Mouse (Mus musculus) embryonic facial prominence, embryonic 13.5 days (tissue): ENCODE measurements around the gene Cd81. TPM values are rescaled to one million over a fixed set of nuclear protein-coding genes. Genes with fewer than 3 reads are reported as not detected.

Experiments used
- ATAC-seq: fragments of 200-750 bp; cut with Nextera tagmentation; 2 replicates; pipeline ENCODE4 v1.8.0; 2017; ENCODE audit warnings: low read depth; ENCODE audit not compliant: insufficient number of reproducible peaks, insufficient read depth, low FRiP score, low TSS enrichment
- H3K27ac ChIP-seq: fragments of 300-500 bp; sonication (generic); 2 replicates; pipeline ENCODE4 v1.5.1; 2015; ENCODE audit warnings: moderate library complexity, mild to moderate bottlenecking, inconsistent platforms
- H3K27me3 ChIP-seq: fragments of 300-500 bp; sonication (generic); 2 replicates; pipeline ENCODE4 v1.6.1; 2015; ENCODE audit warnings: mild to moderate bottlenecking, inconsistent platforms
- H3K36me3 ChIP-seq: fragments of 300-500 bp; sonication (generic); 2 replicates; pipeline ENCODE4 v1.6.1; 2015; ENCODE audit warnings: mild to moderate bottlenecking, inconsistent platforms
- H3K4me1 ChIP-seq: fragments of 300-500 bp; sonication (generic); 2 replicates; pipeline ENCODE4 v1.6.1; 2015; ENCODE audit warnings: inconsistent platforms
- H3K4me2 ChIP-seq: fragments of 300-500 bp; sonication (generic); 2 replicates; pipeline ENCODE4 v1.6.1; 2015; ENCODE audit warnings: moderate library complexity, mild to moderate bottlenecking, inconsistent platforms
- H3K4me3 ChIP-seq: fragments of 300-500 bp; sonication (generic); 2 replicates; pipeline ENCODE4 v1.5.1; 2015; ENCODE audit warnings: mild to moderate bottlenecking, inconsistent platforms
- H3K9ac ChIP-seq: fragments of 300-500 bp; sonication (generic); 2 replicates; pipeline ENCODE4 v1.6.1; 2015; ENCODE audit warnings: mild to moderate bottlenecking, inconsistent platforms
- H3K9me3 ChIP-seq: fragments of 300-500 bp; sonication (generic); 2 replicates; pipeline ENCODE4 v1.6.1; 2016; ENCODE audit warnings: inconsistent platforms
- WGBS: fragments of 180-500 bp; shearing (Covaris S2); methylation state at CpG from one replicate; pipeline ENCODE4 v1.1.7; 2015; ENCODE audit warnings: mixed read lengths; 5-methylcytosine and 5-hydroxymethylcytosine counted together
- polyA plus RNA-seq: library from polyadenylated mRNA; unstranded; fragments of >200 nt; fragmentation: Nextera tagmentation; extraction: Ambion mirVana; gene quantifications from 2 replicates; pipeline ENCODE4 v1.2.1, GENCODE M21; 2015

Gene Cd81
- polyA plus RNA-seq, 1 experiment from 2014 or later: 407 TPM

DNA sequence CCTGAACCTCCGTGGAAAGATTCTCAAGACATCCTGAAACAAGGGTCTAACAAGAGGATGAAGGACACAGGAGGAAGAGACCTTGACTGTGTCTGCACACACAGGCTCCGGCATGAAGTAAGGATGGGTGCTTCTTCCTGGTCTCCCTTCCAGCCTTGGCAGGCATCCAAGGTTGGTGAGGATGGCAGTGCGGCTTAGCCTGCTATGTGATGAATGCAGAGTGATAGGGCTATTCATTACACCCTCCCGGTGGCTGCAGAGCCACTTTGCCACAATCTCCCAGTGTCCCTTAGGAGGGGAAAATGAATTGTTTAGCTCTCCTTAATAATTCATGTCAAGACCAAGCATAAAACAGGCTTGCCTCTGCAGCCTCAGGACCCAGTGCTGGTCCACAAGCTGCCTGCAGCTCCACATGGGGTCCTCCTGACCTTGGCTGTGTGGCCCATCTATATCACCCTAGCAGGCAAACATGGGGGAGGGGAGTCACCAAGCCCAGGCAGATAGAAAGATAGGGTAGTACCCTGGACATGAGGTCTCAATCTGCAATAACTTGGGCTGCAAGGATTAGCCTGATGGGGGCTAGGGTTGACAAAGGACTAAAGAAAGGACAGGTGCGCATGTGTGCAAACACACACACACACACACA is 40.2 kb upstream of the Cd81 start:
- H3K27me3 ChIP-seq: no peaks in the 10 kb centered on the region
- H3K27ac ChIP-seq: no peak overlapping the region
- no peak for ATAC-seq
- H3K4me2 ChIP-seq: no peak overlapping the region
- H3K9me3 ChIP-seq: no peaks in the 10 kb centered on the region
- no peak overlapping the region for H3K4me3 ChIP-seq
- 65% methylated on average over 5 of the region's 5 CpGs for WGBS
- peaks cover 55% of the 10 kb centered on the region for H3K4me1 ChIP-seq
- H3K9ac ChIP-seq: no peak overlapping the region
- H3K36me3 ChIP-seq: no peaks in the 10 kb centered on the region

DNA sequence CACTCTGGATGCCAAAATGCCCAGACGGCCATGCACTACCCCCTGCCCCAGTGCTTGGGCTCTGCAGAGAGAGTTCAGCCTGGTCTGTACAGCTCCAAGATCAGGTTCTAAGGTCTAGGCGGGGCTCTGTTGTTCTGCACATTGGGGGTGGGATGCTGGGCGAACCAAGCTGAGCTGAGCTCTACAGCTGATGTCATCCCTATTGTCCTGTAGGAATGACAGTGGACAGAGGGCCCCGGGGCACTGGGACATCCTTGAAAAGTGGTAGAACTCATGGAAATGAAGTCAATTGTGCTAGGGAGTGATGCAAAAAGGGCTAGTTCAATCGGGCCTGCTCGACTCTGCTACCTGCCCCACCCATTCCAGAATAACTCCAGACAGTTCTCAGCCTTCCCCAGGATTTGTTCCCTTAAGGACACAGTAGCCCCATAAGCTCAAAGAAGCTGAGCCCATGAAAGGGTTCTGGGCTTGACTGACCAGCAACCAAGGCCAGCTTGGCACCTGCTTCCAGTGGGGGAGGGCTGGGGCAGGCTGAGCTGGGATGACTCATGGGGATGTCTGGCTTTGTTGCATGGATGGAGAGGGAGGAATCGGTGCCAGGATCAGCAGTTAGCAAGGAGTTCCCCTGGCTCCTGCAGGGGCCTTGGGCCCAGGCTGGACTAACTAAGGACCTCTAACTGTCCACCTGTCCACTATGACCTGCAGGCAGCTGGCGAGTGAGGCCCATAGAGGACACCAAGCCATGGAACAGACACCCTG is 38.9 kb upstream of the Cd81 start:
- Histone ChIP-seq H3K4me1 (peaks cover 43% of the 10 kb centered on the region), H3K27ac (no peak overlapping the region)
- ATAC-seq: no peak

DNA sequence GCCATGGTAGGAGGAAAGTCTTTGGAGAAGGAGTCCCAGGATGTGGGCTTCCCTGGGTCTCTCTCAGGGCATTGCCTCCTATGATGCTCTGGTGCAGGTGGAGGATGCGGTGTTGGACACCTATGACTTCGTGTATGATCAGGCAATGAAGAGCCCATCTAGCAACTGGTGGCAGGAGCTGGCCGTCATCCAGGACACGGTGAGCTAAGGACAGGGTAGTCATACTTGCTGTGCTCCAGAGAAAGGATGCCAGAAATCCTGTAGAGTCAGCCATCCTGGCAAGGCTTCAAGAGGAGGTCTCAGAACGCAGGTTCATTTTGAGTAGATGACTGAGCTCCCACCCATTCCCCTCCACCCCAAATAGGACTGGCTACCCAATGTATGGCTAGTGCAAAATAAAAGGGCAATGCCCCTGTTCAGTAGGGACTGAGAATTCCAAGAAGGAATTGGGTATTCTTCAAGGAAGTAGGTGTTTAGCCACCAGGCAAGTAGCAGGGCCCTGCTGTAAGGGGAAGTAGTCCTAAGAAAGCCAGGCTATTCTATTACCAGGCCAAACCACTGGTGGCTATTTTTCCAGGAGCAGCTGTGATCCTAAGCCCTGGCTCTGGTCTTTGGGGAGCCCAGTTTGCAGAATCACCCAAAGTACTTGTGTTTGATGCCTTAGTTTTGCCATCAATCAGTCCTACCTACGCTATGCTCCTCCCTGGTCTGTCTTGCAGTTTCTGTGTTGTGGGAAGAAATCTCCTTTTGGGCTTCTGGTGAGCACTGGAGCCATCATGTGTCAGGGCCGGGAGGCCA is 37.5 kb upstream of the Cd81 start:
- H3K27me3 ChIP-seq: no peaks in the 10 kb centered on the region
- 88% methylated on average over 7 of the region's 7 CpGs for WGBS
- H3K4me2 ChIP-seq: no peak overlapping the region
- no peaks in the 10 kb centered on the region for H3K36me3 ChIP-seq
- no peaks in the 10 kb centered on the region for H3K9me3 ChIP-seq
- H3K9ac ChIP-seq: no peak overlapping the region
- peaks cover 30% of the 10 kb centered on the region for H3K4me1 ChIP-seq
- ATAC-seq: no peak
- H3K4me3 ChIP-seq: no peak overlapping the region
- H3K27ac ChIP-seq: 0 out of 2 replicates have a peak overlapping the region, but pooled peaks have one; percentile 57

More for the DNA sequence above, 38.9 kb upstream of the Cd81 start:
- H3K9ac ChIP-seq: no peak overlapping the region
- H3K27me3 ChIP-seq: no peaks in the 10 kb centered on the region
- H3K9me3 ChIP-seq: no peaks in the 10 kb centered on the region
- WGBS: 68% methylated on average over 8 of the region's 8 CpGs
- no peaks in the 10 kb centered on the region for H3K36me3 ChIP-seq
- H3K4me3 ChIP-seq: no peak overlapping the region
- H3K4me2 ChIP-seq: no peak overlapping the region

DNA sequence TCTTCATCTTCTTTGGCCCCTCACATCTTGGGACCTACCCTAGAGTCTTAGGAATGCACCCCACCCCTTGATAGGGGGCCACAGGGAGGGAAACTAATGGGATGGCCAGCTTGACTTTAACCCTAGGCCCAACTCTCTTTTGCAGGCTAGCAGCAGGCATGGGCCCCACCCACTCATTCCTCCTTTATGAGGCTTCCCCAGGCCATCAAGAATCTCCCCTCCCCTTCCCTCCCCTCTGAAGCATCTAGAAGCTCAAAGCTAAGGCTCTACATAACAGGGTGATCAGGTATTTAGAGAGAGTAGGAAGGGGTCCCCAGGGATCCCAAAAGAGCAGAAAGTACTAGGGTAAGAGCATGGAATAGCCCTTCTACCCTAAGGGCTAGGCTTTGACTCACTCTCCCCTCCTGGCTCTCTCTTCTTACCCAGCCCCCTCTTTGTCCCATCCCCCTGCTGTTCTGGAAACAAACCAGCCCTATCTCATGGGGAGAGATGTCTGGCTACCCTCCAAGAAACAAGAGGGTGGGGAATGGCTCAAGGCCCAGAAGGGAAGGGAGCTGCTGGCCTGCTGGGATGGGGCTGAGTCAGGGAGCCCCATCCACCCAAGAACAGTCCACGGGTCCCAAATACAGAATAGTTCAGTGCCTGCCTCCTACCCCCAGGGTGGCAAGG is 36.6 kb upstream of the Cd81 start:
- no peak; the same call in 1 of the 2 replicates for ATAC-seq
- Histone ChIP-seq H3K27me3 (no peaks in the 10 kb centered on the region), H3K9ac (no peak overlapping the region), H3K4me3 (no peak overlapping the region), H3K4me1 (peaks cover 33% of the 10 kb centered on the region), H3K36me3 (no peaks in the 10 kb centered on the region), H3K27ac (peak overlapping the region; percentile 57), H3K4me2 (no peak overlapping the region), H3K9me3 (no peaks in the 10 kb centered on the region)
- 8% methylated on average over 1 of the region's 1 CpGs for WGBS

DNA sequence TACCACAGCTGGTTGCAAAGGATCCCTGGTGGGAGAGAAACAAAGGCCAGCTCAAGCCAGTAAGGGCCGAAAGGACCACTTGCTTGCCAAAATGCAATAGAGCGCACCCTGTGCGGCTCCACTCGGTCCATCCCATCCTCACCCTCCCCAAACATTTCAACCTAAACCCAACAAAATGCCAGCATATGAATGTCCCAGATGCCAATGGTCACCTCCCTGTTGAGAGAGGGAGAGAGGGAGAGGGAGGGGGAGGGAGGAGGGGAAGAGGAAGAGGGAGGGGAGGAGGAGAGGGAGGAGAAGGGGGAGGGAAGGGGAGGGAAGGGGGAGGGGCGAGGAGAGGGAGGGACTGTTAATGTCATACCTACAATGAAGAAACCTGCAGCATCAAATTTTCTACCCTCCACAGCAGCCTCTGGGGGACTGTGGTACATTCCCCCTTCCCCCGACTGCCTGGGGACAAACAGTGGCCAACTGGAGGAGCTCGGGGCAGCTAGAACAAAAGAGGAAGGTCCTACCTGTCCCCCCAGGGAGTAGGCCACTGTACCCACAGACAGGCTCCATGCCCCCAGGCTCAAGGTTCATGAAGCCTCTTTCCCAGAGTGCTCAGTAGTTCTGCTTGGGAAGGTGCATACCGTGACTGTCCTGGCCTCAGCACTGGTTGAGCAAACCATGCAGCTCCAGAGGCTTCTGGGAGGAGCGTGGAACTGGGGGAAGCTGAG is 36.0 kb upstream of the Cd81 start:
- WGBS: 43% methylated on average over 9 of the region's 9 CpGs
- Histone ChIP-seq H3K4me3 (no peak overlapping the region), H3K27ac (peak overlapping the region; percentile 57), H3K4me1 (peaks cover 40% of the 10 kb centered on the region), H3K27me3 (no peaks in the 10 kb centered on the region), H3K4me2 (no peak overlapping the region), H3K9me3 (no peaks in the 10 kb centered on the region), H3K36me3 (no peaks in the 10 kb centered on the region), H3K9ac (no peak overlapping the region)
- no peak for ATAC-seq

DNA sequence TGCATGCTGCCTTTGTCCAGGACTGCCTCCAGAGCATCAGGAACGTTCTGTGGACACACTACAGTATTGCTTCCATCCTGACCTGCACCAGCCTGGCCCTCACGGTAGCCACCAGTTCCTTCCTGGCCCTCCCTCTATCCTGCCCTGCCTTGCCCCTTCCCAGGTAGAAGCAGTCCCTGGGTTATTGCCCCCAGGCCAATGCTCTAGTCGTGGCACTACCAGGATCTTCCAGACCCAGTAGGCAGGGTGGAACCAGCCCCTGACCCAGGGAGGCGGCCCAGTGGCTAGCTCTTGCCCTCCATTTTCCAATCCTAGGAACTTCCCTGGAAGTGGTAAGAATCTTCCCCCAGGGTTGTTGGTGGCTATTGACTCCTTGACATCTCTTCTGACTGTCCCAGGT is 35.4 kb upstream of the Cd81 start:
- H3K4me3 ChIP-seq: no peak overlapping the region
- H3K9me3 ChIP-seq: no peaks in the 10 kb centered on the region
- H3K4me2 ChIP-seq: no peak overlapping the region
- H3K36me3 ChIP-seq: no peaks in the 10 kb centered on the region
- no peak overlapping the region; the same call in 1 of the 2 replicates for H3K27ac ChIP-seq
- ATAC-seq: no peak
- no peaks in the 10 kb centered on the region for H3K27me3 ChIP-seq
- no peak overlapping the region for H3K9ac ChIP-seq
- 62% methylated on average over 4 of the region's 4 CpGs for WGBS
- H3K4me1 ChIP-seq: peaks cover 42% of the 10 kb centered on the region

DNA sequence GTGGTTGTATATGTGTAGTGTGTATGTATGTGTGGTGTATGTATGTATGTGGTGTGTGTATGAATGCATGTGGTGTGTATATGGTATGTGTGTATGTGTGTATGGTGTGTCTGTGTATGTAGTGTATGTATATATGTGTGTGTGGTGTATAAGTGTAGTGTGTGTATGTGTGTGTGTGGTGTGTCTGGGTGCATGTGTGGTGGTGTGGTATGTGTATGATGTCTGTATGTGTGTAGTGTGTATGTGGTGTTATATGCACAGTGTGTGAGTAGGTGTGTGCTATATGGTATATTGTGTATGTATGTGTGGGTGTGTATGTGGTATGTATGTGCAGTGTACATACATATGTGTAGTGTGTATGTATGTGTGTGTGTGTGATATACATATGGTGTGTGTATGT is 32.5 kb upstream of the Cd81 start:
- peaks cover 38% of the 10 kb centered on the region for H3K4me1 ChIP-seq
- H3K27me3 ChIP-seq: no peaks in the 10 kb centered on the region
- H3K9ac ChIP-seq: no peak overlapping the region
- H3K36me3 ChIP-seq: peaks cover 2% of the 10 kb centered on the region; the same call in 1 of the 2 replicates
- no peak overlapping the region for H3K4me3 ChIP-seq
- no peak for ATAC-seq
- no peaks in the 10 kb centered on the region for H3K9me3 ChIP-seq
- 0 out of 2 replicates have a peak overlapping the region, but pooled peaks have one; percentile 11 for H3K27ac ChIP-seq
- H3K4me2 ChIP-seq: no peak overlapping the region

DNA sequence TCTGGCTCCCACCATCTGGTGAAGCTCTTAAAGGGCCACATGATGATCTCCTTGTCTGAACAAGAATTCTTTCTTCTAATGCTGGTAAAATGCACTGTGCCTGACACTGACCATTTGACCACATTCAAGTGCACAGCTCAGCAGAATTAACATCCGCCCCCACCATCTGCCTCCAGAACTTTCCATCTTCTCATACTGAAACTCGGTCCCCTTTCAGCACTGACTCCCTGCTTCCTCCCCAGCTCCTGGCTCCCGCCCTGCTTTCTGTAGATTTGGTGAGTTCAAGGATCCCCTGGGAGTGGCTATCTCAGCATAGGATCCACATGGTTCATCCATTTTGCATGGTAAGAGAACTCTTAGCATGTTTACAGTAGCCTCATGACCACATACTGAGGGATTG is 31.8 kb upstream of the Cd81 start:
- H3K4me1 ChIP-seq: peaks cover 32% of the 10 kb centered on the region
- no peak for ATAC-seq
- no peaks in the 10 kb centered on the region for H3K27me3 ChIP-seq
- H3K4me2 ChIP-seq: no peak overlapping the region
- H3K27ac ChIP-seq: peak overlapping the region; percentile 11
- whole genome bisulfite sequencing: 82% methylated on average over 3 of the region's 3 CpGs
- H3K36me3 ChIP-seq: peaks cover 7% of the 10 kb centered on the region; the same call in 1 of the 2 replicates
- 0 out of 2 replicates have a peak overlapping the region, but pooled peaks have one; percentile 36 for H3K9ac ChIP-seq
- no peak overlapping the region for H3K4me3 ChIP-seq
- no peaks in the 10 kb centered on the region for H3K9me3 ChIP-seq

DNA sequence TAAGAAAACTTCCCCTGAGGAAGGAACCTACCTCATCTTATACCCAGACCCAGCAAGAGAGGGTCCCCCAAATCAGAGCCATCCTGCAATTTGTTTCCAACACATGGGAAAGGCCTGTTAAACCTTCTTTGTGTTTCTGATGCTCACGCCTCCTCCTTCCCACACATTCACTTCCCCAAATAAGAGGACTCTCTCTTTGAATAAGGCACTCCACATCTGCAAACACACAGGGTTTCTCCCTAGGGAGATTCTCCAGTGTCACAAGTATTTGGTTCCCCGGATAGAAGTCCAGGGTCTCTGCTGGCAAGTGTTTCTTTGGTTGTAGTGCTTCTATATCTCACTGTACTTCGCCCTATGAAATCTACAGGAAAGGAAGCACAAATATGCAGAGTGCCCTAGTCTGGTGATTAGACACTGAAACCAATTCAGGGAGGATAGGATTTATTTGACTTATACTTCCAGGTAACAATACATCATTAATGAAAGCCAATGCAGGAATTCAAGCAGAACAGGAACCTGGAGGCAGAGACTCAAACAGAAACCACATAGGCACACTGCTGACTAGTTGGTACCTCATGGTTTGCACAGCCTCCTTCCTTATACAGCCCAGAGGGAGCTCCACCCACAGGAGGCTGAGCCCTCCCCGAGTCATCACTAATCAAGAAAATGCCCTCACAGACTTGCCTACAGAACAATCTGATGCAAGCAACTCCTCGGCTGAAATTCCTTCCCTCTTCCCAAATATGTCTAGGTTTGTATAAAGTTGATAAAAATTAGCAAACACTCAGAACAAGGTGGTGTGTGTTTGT is 31.0 kb upstream of the Cd81 start:
- H3K36me3 ChIP-seq: peaks cover 7% of the 10 kb centered on the region; the same call in 1 of the 2 replicates
- no peak overlapping the region for H3K4me3 ChIP-seq
- H3K9ac ChIP-seq: no peak overlapping the region
- no peaks in the 10 kb centered on the region for H3K27me3 ChIP-seq
- WGBS: 50% methylated on average over 5 of the region's 5 CpGs
- H3K4me2 ChIP-seq: no peak overlapping the region
- H3K4me1 ChIP-seq: peaks cover 24% of the 10 kb centered on the region
- no peak for ATAC-seq
- H3K9me3 ChIP-seq: no peaks in the 10 kb centered on the region
- H3K27ac ChIP-seq: 0 out of 2 replicates have a peak overlapping the region, but pooled peaks have one; percentile 11

DNA sequence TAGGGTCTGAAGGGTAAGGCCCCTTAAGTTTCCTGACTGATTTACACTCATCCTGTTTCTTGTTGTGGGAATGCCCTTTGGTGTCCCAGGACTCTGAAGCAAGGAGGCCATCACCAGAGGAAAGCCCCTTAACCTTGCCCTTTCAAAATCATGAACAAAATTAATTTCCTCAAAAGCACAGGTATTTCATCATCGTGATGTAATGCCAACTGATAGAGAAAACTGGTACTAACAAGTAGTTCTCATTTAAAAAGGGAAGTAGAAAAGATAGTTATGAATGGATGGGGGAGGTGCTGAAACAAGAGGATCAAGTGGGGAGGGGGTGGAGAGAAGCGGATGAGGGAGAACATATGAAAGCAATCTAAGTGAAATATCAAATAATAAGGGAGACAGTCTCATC is 29.0 kb upstream of the Cd81 start:
- no peak overlapping the region for H3K4me2 ChIP-seq
- no peaks in the 10 kb centered on the region for H3K9me3 ChIP-seq
- WGBS: 87% methylated on average over 2 of the region's 2 CpGs
- H3K27ac ChIP-seq: no peak overlapping the region
- no peaks in the 10 kb centered on the region for H3K27me3 ChIP-seq
- no peak for ATAC-seq
- H3K9ac ChIP-seq: no peak overlapping the region
- no peak overlapping the region for H3K4me3 ChIP-seq
- peaks cover 7% of the 10 kb centered on the region; the same call in 1 of the 2 replicates for H3K36me3 ChIP-seq
- H3K4me1 ChIP-seq: peaks cover 23% of the 10 kb centered on the region
